Comparison of ENCODE assay signal across 15 mouse cellular contexts in the genomic region with DNA sequence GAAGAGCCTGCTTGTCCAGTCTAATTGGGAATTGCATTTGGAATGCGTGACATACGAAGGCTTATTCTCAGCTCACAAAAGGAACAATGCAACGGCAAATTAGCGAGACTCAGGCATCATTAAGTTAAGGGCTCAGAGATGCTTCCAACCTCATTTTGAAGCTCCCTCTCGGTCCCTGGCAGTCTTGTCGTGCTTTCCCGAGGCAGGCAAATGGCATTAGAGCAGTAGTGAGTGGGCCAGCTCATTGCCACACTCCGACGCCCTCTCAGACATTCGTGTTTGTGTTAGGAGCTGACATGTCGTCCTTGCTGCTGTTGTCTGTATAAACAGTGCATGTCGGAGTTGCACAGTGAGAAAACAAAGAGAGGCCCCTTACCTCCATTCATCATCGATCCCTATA.
DNase-seq lines count a peak whose midpoint lies in the region; ATAC-seq and TF ChIP-seq lines count a peak whose summit lies in the region.
"Had no signal": no experiment of that assay in that cellular context is flagged by ENCODE, and none has a peak within 500 bp of the region (broad histone marks: within the 10 kb centered on the region; RNA-seq: fewer than 3 reads in every experiment).

No protein-coding gene starts in this region.

- H3K27ac ChIP-seq in heart, embryonic 10.5 days, result no peak overlapping the region
- no peak overlapping the region for H3K27ac ChIP-seq in embryonic facial prominence, embryonic 10.5 days (replicated peaks)
- peak overlapping the region; percentile 75 for H3K27ac ChIP-seq in hindbrain, embryonic 12.5 days
- no peak overlapping the region for H3K27ac ChIP-seq in midbrain, postnatal 0 days (ENCODE audit: low read depth, low read length)
- H3K27ac ChIP-seq in intestine, postnatal 0 days (ENCODE audit: low read depth, low read length), result no peak overlapping the region
- H3K27ac ChIP-seq in limb, embryonic 10.5 days, result no peak overlapping the region
- H3K27ac ChIP-seq: limb, embryonic 12.5 days; lung, embryonic 15.5 days had no signal

- H3K9ac ChIP-seq in hindbrain, embryonic 12.5 days, result no peak overlapping the region; the same call in 1 of the 2 replicates
- no peak overlapping the region; the same call in 1 of the 2 replicates for H3K9ac ChIP-seq in midbrain, postnatal 0 days (replicated peaks; ENCODE audit: low read length, poor library complexity, severe bottlenecking)
- no peak overlapping the region for H3K9ac ChIP-seq in intestine, postnatal 0 days (ENCODE audit: low read depth, low read length)
- H3K9ac ChIP-seq: limb, embryonic 12.5 days; lung, embryonic 15.5 days had no signal

- no peaks in the 10 kb centered on the region for H3K4me1 ChIP-seq in heart, embryonic 10.5 days
- peaks cover 12% of the 10 kb centered on the region for H3K4me1 ChIP-seq in embryonic facial prominence, embryonic 10.5 days
- H3K4me1 ChIP-seq in hindbrain, embryonic 12.5 days, result peaks cover 11% of the 10 kb centered on the region
- H3K4me1 ChIP-seq in midbrain, postnatal 0 days (ENCODE audit: insufficient read depth, low read length), result no peaks in the 10 kb centered on the region
- no peaks in the 10 kb centered on the region for H3K4me1 ChIP-seq in intestine, postnatal 0 days (replicated peaks; ENCODE audit: control insufficient read depth, insufficient read depth, low read length)
- H3K4me1 ChIP-seq in limb, embryonic 10.5 days, result 0 out of 2 replicates have a peak, but pooled peaks cover 4% of the 10 kb centered on the region
- H3K4me1 ChIP-seq: lung, embryonic 15.5 days had no signal

- H3K4me3 ChIP-seq in heart, embryonic 10.5 days, result no peak overlapping the region
- H3K4me3 ChIP-seq in embryonic facial prominence, embryonic 10.5 days, result peak overlapping the region; percentile 20; the same call in 1 of the 2 replicates
- H3K4me3 ChIP-seq in hindbrain, embryonic 12.5 days, result 0 out of 2 replicates have a peak overlapping the region, but pooled peaks have one; percentile 1
- no peak overlapping the region for H3K4me3 ChIP-seq in midbrain, postnatal 0 days (ENCODE audit: low read depth, low read length)
- no peak overlapping the region for H3K4me3 ChIP-seq in intestine, postnatal 0 days (ENCODE audit: low read depth, low read length)
- no peak overlapping the region for H3K4me3 ChIP-seq in limb, embryonic 10.5 days
- H3K4me3 ChIP-seq: limb, embryonic 12.5 days; lung, embryonic 15.5 days had no signal

- DNase-seq in heart, embryonic 10.5 days (ENCODE audit: low spot score), result peak; percentile 42
- DNase-seq in heart, adult 11 months, result no peak
- no peak for DNase-seq in embryonic facial prominence, embryonic 10.5 days (ENCODE audit: low spot score)
- peak; percentile 56 for DNase-seq in midbrain, postnatal 0 days (ENCODE audit: low spot score)
- DNase-seq in left cerebral cortex, postnatal 14 days (ENCODE audit: low spot score in 2 of 2), result no peak
- DNase-seq in limb, embryonic 10.5 days (ENCODE audit: low spot score), result no peak
- DNase-seq: adrenal gland, adult 2 months; gastrocnemius, postnatal 14 days; heart, postnatal 4 days; kidney, postnatal 4 days; thymus, postnatal 36 days had no signal

- TF ChIP-seq CTCF in midbrain, postnatal 0 days (IDR thresholded peaks at IDR 0.05), result no peak
- no peak for TF ChIP-seq CTCF in intestine, postnatal 0 days (IDR thresholded peaks at IDR 0.05; ENCODE audit: low read depth)

- intact Hi-C loops in left cerebral cortex, postnatal 14 days (cut with DNase I), result no loop called here

- H3K27me3 ChIP-seq in heart, embryonic 10.5 days (ENCODE audit: insufficient read depth, poor library complexity, severe bottlenecking), result 0 out of 2 replicates have a peak, but pooled peaks cover 4% of the 10 kb centered on the region
- peaks cover 22% of the 10 kb centered on the region for H3K27me3 ChIP-seq in embryonic facial prominence, embryonic 10.5 days (replicated peaks; ENCODE audit: low read depth, poor library complexity, severe bottlenecking)
- no peaks in the 10 kb centered on the region for H3K27me3 ChIP-seq in hindbrain, embryonic 12.5 days
- no peaks in the 10 kb centered on the region for H3K27me3 ChIP-seq in midbrain, postnatal 0 days (ENCODE audit: insufficient read depth, low read length)
- H3K27me3 ChIP-seq in intestine, postnatal 0 days (replicated peaks; ENCODE audit: control insufficient read depth, insufficient read depth, low read length), result no peaks in the 10 kb centered on the region
- 0 out of 2 replicates have a peak, but pooled peaks cover 5% of the 10 kb centered on the region for H3K27me3 ChIP-seq in limb, embryonic 10.5 days (ENCODE audit: low read depth, poor library complexity, severe bottlenecking)
- H3K27me3 ChIP-seq: limb, embryonic 12.5 days; lung, embryonic 15.5 days had no signal

- peak overlapping the region; percentile 40 for H3K4me2 ChIP-seq in hindbrain, embryonic 12.5 days (replicated peaks)
- peak overlapping the region; percentile 18; the same call in 1 of the 2 replicates for H3K4me2 ChIP-seq in midbrain, postnatal 0 days (ENCODE audit: low read depth, low read length, poor library complexity, severe bottlenecking)
- H3K4me2 ChIP-seq in intestine, postnatal 0 days (replicated peaks; ENCODE audit: low read depth), result no peak overlapping the region
- H3K4me2 ChIP-seq: limb, embryonic 12.5 days; lung, embryonic 15.5 days had no signal

- H3K9me3 ChIP-seq in heart, embryonic 10.5 days, result no peaks in the 10 kb centered on the region
- H3K9me3 ChIP-seq in embryonic facial prominence, embryonic 10.5 days, result no peaks in the 10 kb centered on the region
- no peaks in the 10 kb centered on the region for H3K9me3 ChIP-seq in hindbrain, embryonic 12.5 days (replicated peaks)
- H3K9me3 ChIP-seq in midbrain, postnatal 0 days (ENCODE audit: low read length), result no peaks in the 10 kb centered on the region
- H3K9me3 ChIP-seq in intestine, postnatal 0 days (ENCODE audit: control insufficient read depth), result no peaks in the 10 kb centered on the region
- H3K9me3 ChIP-seq in limb, embryonic 10.5 days (replicated peaks), result no peaks in the 10 kb centered on the region
- H3K9me3 ChIP-seq: limb, embryonic 12.5 days; lung, embryonic 15.5 days had no signal

- 59% methylated on average over 13 of the region's 13 CpGs for WGBS in heart, embryonic 10.5 days
- WGBS in embryonic facial prominence, embryonic 10.5 days, result 28% methylated on average over 13 of the region's 13 CpGs
- WGBS in hindbrain, embryonic 12.5 days, result 10% methylated on average over 13 of the region's 13 CpGs
- WGBS in midbrain, postnatal 0 days, result 11% methylated on average over 13 of the region's 13 CpGs
- 41% methylated on average over 13 of the region's 13 CpGs for WGBS in intestine, postnatal 0 days
- 52% methylated on average over 13 of the region's 13 CpGs for WGBS in limb, embryonic 10.5 days

- ATAC-seq in hindbrain, embryonic 12.5 days (ENCODE audit: low FRiP score), result peak; percentile 62
- no peak for ATAC-seq in midbrain, postnatal 0 days (ENCODE audit: low FRiP score)
- no peak for ATAC-seq in intestine, postnatal 0 days

- H3K36me3 ChIP-seq in heart, embryonic 10.5 days, result no peaks in the 10 kb centered on the region
- no peaks in the 10 kb centered on the region for H3K36me3 ChIP-seq in embryonic facial prominence, embryonic 10.5 days (replicated peaks)
- H3K36me3 ChIP-seq in hindbrain, embryonic 12.5 days, result no peaks in the 10 kb centered on the region
- H3K36me3 ChIP-seq in midbrain, postnatal 0 days (ENCODE audit: insufficient read depth, low read length), result no peaks in the 10 kb centered on the region
- no peaks in the 10 kb centered on the region for H3K36me3 ChIP-seq in intestine, postnatal 0 days (ENCODE audit: control insufficient read depth, insufficient read depth)
- no peaks in the 10 kb centered on the region for H3K36me3 ChIP-seq in limb, embryonic 10.5 days
- H3K36me3 ChIP-seq: limb, embryonic 12.5 days; lung, embryonic 15.5 days had no signal

Comparison
In these comparisons a context has a peak if more than half of its experiments do, and no peak if none do; other contexts are left out.
1. DNase-seq: peak in heart, embryonic 10.5 days (single experiment) and midbrain, postnatal 0 days (single experiment); none in heart, adult 11 months (single experiment), embryonic facial prominence, embryonic 10.5 days (single experiment), left cerebral cortex, postnatal 14 days (0 of 2) and limb, embryonic 10.5 days (single experiment).
2. H3K4me3 ChIP-seq: peak in embryonic facial prominence, embryonic 10.5 days (single experiment) and hindbrain, embryonic 12.5 days (single experiment); none in heart, embryonic 10.5 days (single experiment), midbrain, postnatal 0 days (single experiment), intestine, postnatal 0 days (single experiment) and limb, embryonic 10.5 days (single experiment).